Mouse (Mus musculus) cerebellum, adult 11-12 months (tissue): Measurements from ENCODE around the gene Psip1.
A peak's percentile ranks its signal among the peaks of the same experiment; 100 is the strongest.
"Not testable (repeated sequence)": the region's sequence is repeated elsewhere in the genome, so short reads cannot be mapped to it uniquely, and the experiment has no call there.

Source experiments
- DNase-seq: peaks from one replicate; pipeline ENCODE4 v3.0.0; 2022

The Psip1 gene

GRCm38 (mm10) chr4:83500154-83501036 lies 14.1 kb upstream of the Psip1 start:
- no peak for DNase-seq

GRCm38 (mm10) chr4:83497013-83497412 lies 10.8 kb upstream of the Psip1 start:
- not testable (repeated sequence) for DNase-seq

GRCm38 (mm10) chr4:83493112-83493511 lies 6.9 kb upstream of the Psip1 start:
- no peak for DNase-seq

GRCm38 (mm10) chr4:83489121-83489520 lies 2.9 kb upstream of the Psip1 start:
- no peak for DNase-seq

- peak; percentile 92 for DNase-seq
Measured at GRCm38 (mm10) chr4:83485735-83486116, 533 bp downstream of the Psip1 start.

GRCm38 (mm10) chr4:83485250-83485649 lies 1.0 kb downstream of the Psip1 start:
- DNase-seq = no peak

GRCm38 (mm10) chr4:83468208-83468607 lies 18.1 kb downstream of the Psip1 start:
- DNase-seq = no peak

GRCm38 (mm10) chr4:83467615-83468014 lies 18.6 kb downstream of the Psip1 start:
- DNase-seq = peak; percentile 89

GRCm38 (mm10) chr4:83464827-83465226 lies 21.4 kb downstream of the Psip1 start:
- no peak for DNase-seq

GRCm38 (mm10) chr4:83460106-83460505 lies 26.2 kb downstream of the Psip1 start:
- DNase-seq = no peak

- no peak for DNase-seq
Measured at GRCm38 (mm10) chr4:83450785-83451184, 35.5 kb downstream of the Psip1 start.

- no peak for DNase-seq
Measured at GRCm38 (mm10) chr4:83441050-83441449, 45.2 kb downstream of the Psip1 start.

- no peak for DNase-seq
Measured at GRCm38 (mm10) chr4:83439045-83439444, 47.2 kb downstream of the Psip1 start.

- no peak for DNase-seq
Measured at GRCm38 (mm10) chr4:83438116-83438515, 48.1 kb downstream of the Psip1 start.

GRCm38 (mm10) chr4:83436375-83436774 lies 49.9 kb downstream of the Psip1 start:
- no peak for DNase-seq

- no peak for DNase-seq
Measured at GRCm38 (mm10) chr4:83432901-83433300, 53.4 kb downstream of the Psip1 start.

GRCm38 (mm10) chr4:83431950-83432349 lies 54.3 kb downstream of the Psip1 start:
- DNase-seq = no peak

GRCm38 (mm10) chr4:83428845-83429244 lies 57.4 kb downstream of the Psip1 start:
- DNase-seq = no peak

- DNase-seq = no peak
Measured at GRCm38 (mm10) chr4:83427696-83428095, 58.6 kb downstream of the Psip1 start.

- no peak for DNase-seq
Measured at GRCm38 (mm10) chr4:83427141-83427540, 59.1 kb downstream of the Psip1 start.

- no peak for DNase-seq
Measured at GRCm38 (mm10) chr4:83425119-83425518, 61.1 kb downstream of the Psip1 start.

GRCm38 (mm10) chr4:83423641-83424040 lies 62.6 kb downstream of the Psip1 start:
- peak; percentile 60 for DNase-seq

GRCm38 (mm10) chr4:83418781-83419180 lies 67.5 kb downstream of the Psip1 start:
- DNase-seq = no peak

- no peak for DNase-seq
Measured at GRCm38 (mm10) chr4:83417820-83418186, 68.5 kb downstream of the Psip1 start.
